Mouse (Mus musculus): ENCODE measurements around the gene Mllt3. TPM values are rescaled to one million over a fixed set of nuclear protein-coding genes. Genes with fewer than 3 reads are reported as not detected.

The Mllt3 gene
- 34.8 TPM for polyA plus RNA-seq (2015; fragmentation: Illumina TruSeq; extraction: RNeasy Lipid Tissue Mini Kit (QIAGEN cat#74804); ENCODE audit: insufficient read depth, low replicate concordance)

DNA sequence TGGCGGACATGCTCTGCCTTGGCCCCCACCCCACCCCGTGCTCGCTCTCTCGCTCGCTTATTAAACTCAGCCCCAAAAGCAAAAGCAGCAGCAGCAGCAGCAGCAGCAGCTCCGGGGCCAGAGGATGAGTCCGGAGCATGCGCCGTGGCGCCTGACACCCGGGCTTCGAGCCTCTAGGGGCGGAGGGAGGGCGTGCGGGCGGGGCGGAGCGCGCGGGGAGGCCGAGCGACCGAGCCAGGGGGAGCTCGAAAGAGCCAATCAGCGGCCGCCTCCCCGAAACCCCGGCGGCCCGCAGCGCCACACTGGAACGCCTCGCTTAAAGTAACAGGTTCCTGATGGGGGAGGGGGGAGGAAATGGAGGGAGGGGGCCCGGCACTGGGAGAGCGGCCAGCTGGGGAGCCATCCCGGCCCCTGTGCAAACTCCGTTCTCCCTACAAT lies at the start of gene Mllt3:
Gene Mllt3 (minus strand): TSS at position 149 of the 438 bp plus-strand sequence.

Other genes with a start within 250 kb of the Mllt3 start
- 9.0 TPM for gene Focad, start 61.3 kb upstream of the Mllt3 start, polyA plus RNA-seq (2015; fragmentation: Illumina TruSeq; extraction: RNeasy Lipid Tissue Mini Kit (QIAGEN cat#74804); ENCODE audit: insufficient read depth, low replicate concordance)